Mouse (Mus musculus): ENCODE measurements around the gene Capn1. TPM values are rescaled to one million over a fixed set of nuclear protein-coding genes. Genes with fewer than 3 reads are reported as not detected.

Gene Capn1
- polyA plus RNA-seq, 1 experiment = 38.3 TPM

DNA sequence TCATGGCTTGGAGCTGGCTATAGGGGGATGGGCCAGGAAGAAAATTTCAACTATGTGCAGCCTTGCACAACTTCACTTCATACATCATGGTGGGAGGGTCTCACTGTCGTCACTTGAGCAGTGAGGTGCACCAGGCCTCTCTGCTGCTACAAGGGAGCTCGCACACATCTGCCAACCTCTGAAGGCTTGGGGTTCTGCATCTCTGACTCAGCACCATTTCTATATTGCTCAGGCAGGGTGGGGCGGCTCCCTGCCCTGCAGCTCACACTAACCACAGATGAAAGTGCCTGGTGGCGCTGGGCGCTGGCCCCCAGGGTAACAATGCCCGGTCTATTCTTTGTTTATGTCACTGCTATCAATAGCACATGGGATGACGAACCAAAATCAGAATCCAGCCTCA lies 70.7 kb downstream of the Capn1 start:
- Histone ChIP-seq H3K4me3 (ENCODE audit: insufficient read depth, low read length) (no peak overlapping the region), H3K27ac (ENCODE audit: insufficient read depth, low read depth, low read length) (peak overlapping the region; percentile 90), H3K4me1 (ENCODE audit: control insufficient read depth, insufficient read depth, low read length) (peaks cover 35% of the 10 kb centered on the region)
- TF ChIP-seq CTCF (IDR thresholded peaks at IDR 0.05; ENCODE audit: low read depth, low read length) (no peak), POLR2A (IDR thresholded peaks at IDR 0.05; ENCODE audit: borderline replicate concordance, low read depth, low read length) (no peak)

DNA sequence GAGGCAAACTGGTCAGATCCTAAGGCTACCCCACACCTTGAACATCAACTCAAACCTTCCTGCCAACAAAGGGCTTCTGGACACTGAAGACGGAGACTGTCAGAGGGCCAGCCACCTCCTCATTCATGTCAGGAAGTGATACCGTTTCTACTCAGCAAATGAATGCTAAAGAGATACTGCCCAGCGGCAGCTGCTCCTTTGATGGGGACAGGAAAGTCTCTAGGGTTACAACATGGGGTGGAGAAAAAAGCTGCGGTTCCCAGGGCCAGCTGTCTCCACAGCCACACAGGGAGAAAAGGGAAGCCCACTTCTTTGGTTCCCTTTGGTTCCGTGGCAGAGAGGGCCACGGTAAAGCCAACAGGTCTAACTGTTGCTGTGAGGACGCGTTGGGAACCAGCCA lies 71.6 kb downstream of the Capn1 start:
- Histone ChIP-seq H3K4me3 (ENCODE audit: insufficient read depth, low read length) (no peak overlapping the region), H3K4me1 (ENCODE audit: control insufficient read depth, insufficient read depth, low read length) (peaks cover 32% of the 10 kb centered on the region), H3K27ac (ENCODE audit: insufficient read depth, low read depth, low read length) (no peak overlapping the region)
- no peak for TF ChIP-seq POLR2A (IDR thresholded peaks at IDR 0.05; ENCODE audit: borderline replicate concordance, low read depth, low read length)
- no peak for TF ChIP-seq CTCF (IDR thresholded peaks at IDR 0.05; ENCODE audit: low read depth, low read length)

DNA sequence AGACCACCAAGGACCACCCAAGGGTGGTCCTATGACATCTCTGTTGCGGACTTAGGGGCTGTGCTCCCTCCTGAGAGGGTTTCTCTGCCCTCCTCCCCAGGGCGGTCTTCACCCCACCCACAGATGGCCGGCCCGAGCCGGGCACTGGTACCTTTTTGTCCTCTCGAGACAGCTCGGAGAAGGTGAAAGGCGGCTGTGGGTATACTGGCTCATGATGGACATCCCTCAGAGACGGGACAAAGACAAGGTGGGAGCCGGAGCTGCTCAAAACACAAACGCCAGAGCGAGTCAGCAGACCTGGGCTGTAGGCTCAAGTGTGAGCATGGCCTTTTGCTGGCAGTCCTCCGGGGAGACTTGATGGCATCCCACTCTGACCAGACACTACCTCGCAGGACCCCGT lies 72.3 kb downstream of the Capn1 start:
- Histone ChIP-seq H3K4me1 (ENCODE audit: control insufficient read depth, insufficient read depth, low read length) (peaks cover 32% of the 10 kb centered on the region), H3K27ac (ENCODE audit: insufficient read depth, low read depth, low read length) (no peak overlapping the region)

DNA sequence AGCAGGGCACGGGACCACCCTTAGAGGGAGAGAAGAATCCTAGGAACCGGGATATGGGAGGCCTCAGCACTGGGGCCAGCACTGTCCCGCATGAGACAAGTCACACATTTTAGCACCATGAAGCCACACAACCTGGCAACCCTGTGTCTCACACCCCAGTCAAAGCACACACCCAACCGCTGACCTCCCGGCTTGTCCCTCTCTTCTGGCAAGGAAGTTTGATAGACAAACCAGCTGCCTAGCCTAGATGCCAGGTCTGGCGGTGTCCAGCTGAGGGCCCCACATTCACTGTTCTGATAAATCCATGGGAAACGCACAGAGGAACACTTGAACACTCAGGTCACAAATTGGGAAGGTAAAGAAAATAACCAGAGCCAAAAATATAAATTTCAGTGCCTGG lies 73.1 kb downstream of the Capn1 start:
- Histone ChIP-seq H3K4me1 (ENCODE audit: control insufficient read depth, insufficient read depth, low read length) (peaks cover 33% of the 10 kb centered on the region), H3K27ac (ENCODE audit: insufficient read depth, low read depth, low read length) (no peak overlapping the region), H3K4me3 (ENCODE audit: insufficient read depth, low read length) (no peak overlapping the region)
- TF ChIP-seq POLR2A (IDR thresholded peaks at IDR 0.05; ENCODE audit: borderline replicate concordance, low read depth, low read length) = no peak

More for the DNA sequence above, 72.3 kb downstream of the Capn1 start:
- no peak for TF ChIP-seq CTCF (IDR thresholded peaks at IDR 0.05; ENCODE audit: low read depth, low read length)
- TF ChIP-seq POLR2A (IDR thresholded peaks at IDR 0.05; ENCODE audit: borderline replicate concordance, low read depth, low read length) = no peak
- H3K4me3 ChIP-seq (ENCODE audit: insufficient read depth, low read length) = no peak overlapping the region

DNA sequence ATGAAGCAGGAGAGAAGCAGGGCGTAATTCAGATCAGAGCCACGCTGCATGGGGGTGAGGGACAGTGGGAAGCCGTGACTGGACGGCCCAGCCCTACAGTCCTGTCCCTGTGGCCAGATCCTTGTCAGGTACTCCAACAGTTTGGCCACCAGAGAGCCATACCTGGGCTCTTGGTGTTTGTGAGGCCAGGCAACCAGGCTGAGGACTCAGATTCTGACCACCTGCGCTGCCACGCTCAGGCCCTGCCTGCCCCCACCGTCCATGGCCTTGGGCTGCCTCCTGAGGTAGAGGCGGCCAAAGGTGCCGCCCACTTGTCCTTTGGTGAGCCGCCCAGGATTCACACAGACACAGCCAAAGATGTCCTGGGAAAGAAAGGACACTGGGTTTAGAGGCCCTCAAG lies 75.0 kb downstream of the Capn1 start:
- H3K27ac ChIP-seq (ENCODE audit: insufficient read depth, low read depth, low read length) = no peak overlapping the region
- peaks cover 22% of the 10 kb centered on the region for H3K4me1 ChIP-seq (ENCODE audit: control insufficient read depth, insufficient read depth, low read length)
- H3K4me3 ChIP-seq (ENCODE audit: insufficient read depth, low read length) = no peak overlapping the region
- no peak for TF ChIP-seq POLR2A (IDR thresholded peaks at IDR 0.05; ENCODE audit: borderline replicate concordance, low read depth, low read length)
- no peak for TF ChIP-seq CTCF (IDR thresholded peaks at IDR 0.05; ENCODE audit: low read depth, low read length)

DNA sequence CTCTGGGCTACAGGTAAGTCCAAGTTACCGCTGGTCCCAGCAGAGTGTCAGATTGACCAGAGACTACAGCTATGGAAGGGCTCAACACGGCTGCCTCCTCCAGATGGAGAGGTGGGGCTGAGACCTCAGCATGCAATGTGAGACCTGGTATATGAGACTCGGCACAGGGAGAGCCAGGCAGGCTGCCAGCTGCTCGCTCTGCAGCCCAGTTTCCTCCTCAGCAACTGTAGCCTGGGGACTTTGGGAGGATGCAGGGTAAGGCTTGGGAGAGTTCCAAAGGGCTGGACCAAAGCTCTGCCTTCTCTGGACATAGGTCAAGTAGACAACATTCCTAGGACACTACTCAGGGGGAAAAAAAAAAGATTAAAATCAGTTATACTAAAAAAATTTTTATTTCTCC lies 75.5 kb downstream of the Capn1 start:
- Histone ChIP-seq H3K4me1 (ENCODE audit: control insufficient read depth, insufficient read depth, low read length) (peaks cover 19% of the 10 kb centered on the region), H3K27ac (ENCODE audit: insufficient read depth, low read depth, low read length) (no peak overlapping the region), H3K4me3 (ENCODE audit: insufficient read depth, low read length) (no peak overlapping the region)
- no peak for TF ChIP-seq POLR2A (IDR thresholded peaks at IDR 0.05; ENCODE audit: borderline replicate concordance, low read depth, low read length)
- TF ChIP-seq CTCF (IDR thresholded peaks at IDR 0.05; ENCODE audit: low read depth, low read length) = no peak

DNA sequence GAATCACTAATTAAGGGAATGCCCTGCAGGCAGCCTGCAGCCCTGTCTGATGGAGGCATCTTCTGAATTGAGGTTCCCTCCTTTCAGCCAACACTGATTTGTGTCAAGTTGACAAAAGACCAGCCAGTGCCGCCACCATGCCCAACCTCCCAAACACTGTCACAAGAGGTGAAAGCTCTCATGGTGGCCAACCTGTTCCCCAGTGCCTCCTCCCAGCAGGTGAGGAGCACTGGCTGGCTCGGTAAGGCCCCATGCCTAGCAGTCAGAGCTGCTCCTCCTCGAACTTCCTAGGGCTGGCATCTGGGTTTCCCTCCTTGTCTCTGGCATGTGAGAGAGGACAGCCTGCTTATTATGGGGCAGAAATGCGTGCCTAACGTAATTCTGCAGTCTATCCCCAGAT lies 76.0 kb downstream of the Capn1 start:
- peaks cover 15% of the 10 kb centered on the region for H3K4me1 ChIP-seq (ENCODE audit: control insufficient read depth, insufficient read depth, low read length)
- no peak overlapping the region for H3K27ac ChIP-seq (ENCODE audit: insufficient read depth, low read depth, low read length)
- TF ChIP-seq CTCF (IDR thresholded peaks at IDR 0.05; ENCODE audit: low read depth, low read length) (no peak), POLR2A (IDR thresholded peaks at IDR 0.05; ENCODE audit: borderline replicate concordance, low read depth, low read length) (no peak)
- H3K4me3 ChIP-seq (ENCODE audit: insufficient read depth, low read length) = no peak overlapping the region

Other genes starting within 250 kb of the Capn1 start
- 46.7 and 48.3 TPM in 2 replicates for gene Scyl1, start 244.5 kb downstream of the Capn1 start, polyA plus RNA-seq (2012; ENCODE audit: insufficient read depth, insufficient read length, missing spikeins)
- 24.6 and 25.2 TPM in 2 replicates for gene Frmd8, start 140.6 kb downstream of the Capn1 start, polyA plus RNA-seq (2012; ENCODE audit: insufficient read depth, insufficient read length, missing spikeins)
- gene Slc25a45, start 138.1 kb downstream of the Capn1 start, polyA plus RNA-seq (2012; ENCODE audit: insufficient read depth, insufficient read length, missing spikeins) = 74.2 and 78.0 TPM in 2 replicates
- 0.61 and 0.70 TPM in 2 replicates for gene Tigd3, start 121.7 kb downstream of the Capn1 start, polyA plus RNA-seq (2012; ENCODE audit: insufficient read depth, insufficient read length, missing spikeins)
- gene Dpf2, start 102.9 kb downstream of the Capn1 start, polyA plus RNA-seq (2012; ENCODE audit: insufficient read depth, insufficient read length, missing spikeins) = 69.3 and 75.2 TPM in 2 replicates
- gene Cdc42ep2, start 91.1 kb downstream of the Capn1 start, polyA plus RNA-seq (2012; ENCODE audit: insufficient read depth, insufficient read length, missing spikeins) = 2.5 and 2.6 TPM in 2 replicates
- gene Pola2, start 51.7 kb downstream of the Capn1 start, polyA plus RNA-seq (2012; ENCODE audit: insufficient read depth, insufficient read length, missing spikeins) = 24.7 and 24.8 TPM in 2 replicates
- not detected in 2 replicates for gene Slc22a20, start 29.8 kb downstream of the Capn1 start, polyA plus RNA-seq (2012; ENCODE audit: insufficient read depth, insufficient read length, missing spikeins)
- gene Syvn1, start 30.7 kb upstream of the Capn1 start, polyA plus RNA-seq (2012; ENCODE audit: insufficient read depth, insufficient read length, missing spikeins) = 31.1 and 33.7 TPM in 2 replicates
- gene Mrpl49, start 41.9 kb upstream of the Capn1 start, polyA plus RNA-seq (2012; ENCODE audit: insufficient read depth, insufficient read length, missing spikeins) = 24.5 and 25.9 TPM in 2 replicates
- gene Fau, start 41.9 kb upstream of the Capn1 start, polyA plus RNA-seq (2012; ENCODE audit: insufficient read depth, insufficient read length, missing spikeins) = 1,783 and 2,337 TPM in 2 replicates
- gene Znhit2, start 45.3 kb upstream of the Capn1 start, polyA plus RNA-seq (2012; ENCODE audit: insufficient read depth, insufficient read length, missing spikeins) = 12.8 and 16.4 TPM in 2 replicates
- gene Tm7sf2, start 52.5 kb upstream of the Capn1 start, polyA plus RNA-seq (2012; ENCODE audit: insufficient read depth, insufficient read length, missing spikeins) = 8.1 and 13.7 TPM in 2 replicates
- 83.7 and 99.9 TPM in 2 replicates for gene Vps51, start 61.3 kb upstream of the Capn1 start, polyA plus RNA-seq (2012; ENCODE audit: insufficient read depth, insufficient read length, missing spikeins)
- gene Tmem262, start 64.1 kb upstream of the Capn1 start, polyA plus RNA-seq (2012; ENCODE audit: insufficient read depth, insufficient read length, missing spikeins) = not detected in 2 replicates
- 2.0 TPM in 1 of 2 replicates, not detected in the other for gene Gm28374, start 66.4 kb upstream of the Capn1 start, polyA plus RNA-seq (2012; ENCODE audit: insufficient read depth, insufficient read length, missing spikeins)
- gene Zfpl1, start 69.1 kb upstream of the Capn1 start, polyA plus RNA-seq (2012; ENCODE audit: insufficient read depth, insufficient read length, missing spikeins) = 38.9 and 40.5 TPM in 2 replicates
- gene Cdca5, start 69.1 kb upstream of the Capn1 start, polyA plus RNA-seq (2012; ENCODE audit: insufficient read depth, insufficient read length, missing spikeins) = 13.1 and 13.6 TPM in 2 replicates
- gene AC131692.1, start 78.5 kb upstream of the Capn1 start, polyA plus RNA-seq (2012; ENCODE audit: insufficient read depth, insufficient read length, missing spikeins) = 1.2 TPM in 1 of 2 replicates, not detected in the other
- 0.53 and 0.80 TPM in 2 replicates for gene Naaladl1, start 89.9 kb upstream of the Capn1 start, polyA plus RNA-seq (2012; ENCODE audit: insufficient read depth, insufficient read length, missing spikeins)
- 5.6 and 6.0 TPM in 2 replicates for gene Sac3d1, start 102.8 kb upstream of the Capn1 start, polyA plus RNA-seq (2012; ENCODE audit: insufficient read depth, insufficient read length, missing spikeins)
- 26.0 and 32.8 TPM in 2 replicates for gene Snx15, start 112.4 kb upstream of the Capn1 start, polyA plus RNA-seq (2012; ENCODE audit: insufficient read depth, insufficient read length, missing spikeins)
- gene Batf2, start 125.1 kb upstream of the Capn1 start, polyA plus RNA-seq (2012; ENCODE audit: insufficient read depth, insufficient read length, missing spikeins) = 6.2 and 7.9 TPM in 2 replicates
- gene Arl2, start 125.7 kb upstream of the Capn1 start, polyA plus RNA-seq (2012; ENCODE audit: insufficient read depth, insufficient read length, missing spikeins) = 31.0 and 33.7 TPM in 2 replicates
- 0.35 TPM in 1 of 2 replicates, not detected in the other for gene Majin, start 168.5 kb upstream of the Capn1 start, polyA plus RNA-seq (2012; ENCODE audit: insufficient read depth, insufficient read length, missing spikeins)
- gene Gpha2, start 210.5 kb upstream of the Capn1 start, polyA plus RNA-seq (2012; ENCODE audit: insufficient read depth, insufficient read length, missing spikeins) = not detected in 2 replicates
- 13.7 and 15.4 TPM in 2 replicates for gene Ppp2r5b, start 220.0 kb upstream of the Capn1 start, polyA plus RNA-seq (2012; ENCODE audit: insufficient read depth, insufficient read length, missing spikeins)
- gene Atg2a, start 225.8 kb upstream of the Capn1 start, polyA plus RNA-seq (2012; ENCODE audit: insufficient read depth, insufficient read length, missing spikeins) = 23.9 and 27.1 TPM in 2 replicates